Mouse (Mus musculus): Measurements from ENCODE around the gene Wnk1.

Wnk1 gene

DNA sequence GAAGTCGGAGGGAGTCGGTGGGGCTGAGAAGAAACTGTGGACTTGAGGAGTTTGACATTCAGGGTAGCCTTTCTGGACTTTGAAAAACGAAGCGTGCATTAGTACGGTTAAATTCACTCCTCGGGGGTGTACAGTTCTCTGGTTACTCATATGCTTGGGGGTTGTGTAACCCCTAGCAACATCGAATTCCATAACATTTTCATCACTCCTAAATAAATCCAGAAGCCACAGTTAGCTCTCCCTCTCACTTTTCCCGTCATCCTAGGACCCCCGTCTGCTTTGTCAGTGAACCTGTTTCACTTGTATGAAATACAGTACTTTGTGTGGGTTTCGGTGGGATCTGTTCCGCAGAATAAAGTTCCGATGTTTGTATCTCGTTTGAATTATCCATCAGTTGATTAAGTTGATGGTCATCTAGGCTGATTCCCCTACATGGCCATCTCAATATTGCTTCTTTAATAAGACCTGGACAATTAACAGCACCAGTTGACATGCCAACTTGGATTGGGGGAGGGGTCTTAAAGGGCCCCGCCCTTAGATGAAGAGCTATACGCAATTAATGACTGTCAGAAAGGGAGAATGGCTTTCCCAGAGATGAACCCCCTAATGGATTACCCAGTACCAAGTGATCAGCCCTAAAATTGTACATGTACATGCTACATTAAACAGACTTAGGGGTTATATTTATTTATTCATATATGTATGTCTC is 135.2 kb downstream of the Wnk1 start:
- DNase-seq (ENCODE audit: low read depth, low spot score), result no peak

DNA sequence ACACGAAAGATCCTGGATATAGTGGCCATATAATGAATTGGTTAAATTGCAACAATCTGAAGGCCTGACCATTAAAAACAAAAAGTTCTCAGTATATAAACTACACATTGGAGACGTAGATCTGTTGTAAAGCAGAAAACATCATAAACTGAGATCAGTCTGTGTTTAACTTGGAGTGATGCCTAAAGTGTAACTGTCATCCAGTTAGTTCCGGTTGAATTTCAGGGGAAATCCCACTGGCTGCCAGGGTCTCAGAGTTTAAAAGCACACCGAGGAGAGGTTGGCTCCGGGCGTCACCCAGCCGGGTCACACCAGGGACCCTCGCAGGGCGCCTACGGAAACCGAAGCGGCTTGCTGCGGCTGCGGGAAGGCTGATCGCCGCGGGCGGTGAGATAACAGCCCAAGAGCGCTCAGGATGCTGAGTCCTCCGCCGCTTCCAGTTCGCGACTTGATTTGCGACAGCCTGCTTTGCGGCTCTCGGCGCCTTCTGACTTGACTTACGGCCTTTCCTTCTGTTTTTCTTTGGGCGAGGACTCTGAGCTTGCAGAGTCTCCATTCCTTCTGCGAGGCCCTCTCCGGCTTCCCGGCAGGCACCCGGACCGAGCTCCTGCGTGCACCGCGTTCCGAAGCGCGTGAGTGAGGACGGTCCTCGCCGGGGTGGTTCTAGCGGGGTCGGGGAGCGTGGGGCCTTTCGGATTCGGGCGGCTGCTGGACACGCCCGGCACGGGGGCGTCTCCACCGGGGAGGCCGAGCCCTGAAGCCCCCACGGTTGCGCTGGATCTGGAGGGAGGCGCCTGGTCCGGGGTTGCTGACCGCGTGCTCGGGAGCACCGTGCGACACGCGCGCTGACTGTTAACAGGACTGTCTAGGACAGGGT is 136.0 kb downstream of the Wnk1 start, which contains the start of gene Rad52:
Rad52 (plus strand) TSS at position 495 of the 877 bp plus-strand sequence.
- DNase-seq (ENCODE audit: low read depth, low spot score), result peak; percentile 75

DNA sequence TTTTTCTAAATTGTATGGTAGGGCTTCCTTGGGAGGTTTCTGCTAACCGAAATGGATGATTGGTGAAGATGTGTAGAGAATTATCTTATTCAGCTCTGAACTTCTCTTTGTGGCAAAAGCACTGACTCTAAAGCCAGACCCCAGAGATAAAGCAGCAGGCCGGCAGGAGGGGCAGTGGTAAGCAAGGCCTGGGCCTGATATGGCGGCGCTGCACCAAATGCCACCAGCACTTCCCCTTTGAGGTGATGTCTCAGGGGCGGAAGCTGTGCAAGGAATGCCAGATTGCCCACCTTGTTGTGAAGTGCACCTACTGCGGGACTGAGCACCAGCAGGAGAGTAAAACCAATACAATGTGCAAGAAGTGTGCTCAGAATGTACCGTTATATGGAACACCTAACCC is 145.8 kb downstream of the Wnk1 start:
- no peak for DNase-seq (ENCODE audit: low read depth, low spot score)

DNA sequence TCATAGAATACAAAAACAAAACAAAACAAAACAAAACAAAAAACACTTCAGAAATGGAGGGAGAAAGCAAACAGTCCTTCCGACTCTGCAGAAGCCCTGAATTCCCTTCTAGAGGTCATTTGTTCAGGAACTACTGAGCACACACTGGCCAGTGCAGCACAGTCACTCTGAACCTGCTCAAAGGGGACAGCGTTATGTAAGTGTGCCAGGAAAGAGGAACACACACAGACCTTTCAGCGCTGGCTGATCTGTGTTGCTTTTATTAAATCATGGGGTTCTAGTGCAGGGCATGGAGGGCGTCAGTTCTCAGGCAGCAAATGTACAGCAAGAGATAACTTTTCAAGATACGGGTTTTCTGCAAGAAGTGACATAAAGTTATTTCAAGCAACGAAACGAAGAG is 155.3 kb downstream of the Wnk1 start:
- no peak for DNase-seq (ENCODE audit: low read depth, low spot score)

Data from retina, adult 2 months (tissue).